Mouse (Mus musculus) neural tube, embryonic 13.5 days (tissue): ENCODE data around the gene Gm6583. TPM values are rescaled to one million over a fixed set of nuclear protein-coding genes. Genes with fewer than 3 reads are reported as not detected.
"Not testable (repeated sequence)": the region's sequence is repeated elsewhere in the genome, so short reads cannot be mapped to it uniquely, and the experiment has no call there.

Experiments
- ATAC-seq: fragments of 200-750 bp; cut with Nextera tagmentation; 2 replicates; pipeline ENCODE4 v1.8.0; 2017; ENCODE audit warnings: low read depth, mild to moderate bottlenecking, moderate TSS enrichment, moderate library complexity
- H3K27ac ChIP-seq: fragments of 300-500 bp; sonication (generic); replicated peaks from 2 replicates; pipeline ENCODE4 v1.5.1; 2015; ENCODE audit warnings: moderate library complexity, mild to moderate bottlenecking, inconsistent platforms
- H3K27me3 ChIP-seq: fragments of 300-500 bp; sonication (generic); 2 replicates; pipeline ENCODE4 v1.6.1; 2015; ENCODE audit warnings: mild to moderate bottlenecking, inconsistent platforms
- H3K36me3 ChIP-seq: fragments of 300-500 bp; sonication (generic); 2 replicates; pipeline ENCODE4 v1.6.1; 2015; ENCODE audit warnings: mild to moderate bottlenecking, inconsistent platforms
- H3K4me1 ChIP-seq: fragments of 300-500 bp; sonication (generic); replicated peaks from 2 replicates; pipeline ENCODE4 v1.6.1; 2015; ENCODE audit warnings: inconsistent platforms
- H3K4me2 ChIP-seq: fragments of 300-500 bp; sonication (generic); 2 replicates; pipeline ENCODE4 v1.6.1; 2015; ENCODE audit warnings: inconsistent platforms, mild to moderate bottlenecking, moderate library complexity
- H3K4me3 ChIP-seq: fragments of 300-500 bp; sonication (generic); 2 replicates; pipeline ENCODE4 v1.5.1; 2015; ENCODE audit warnings: mild to moderate bottlenecking, inconsistent platforms
- H3K9ac ChIP-seq: fragments of 300-500 bp; sonication (generic); 2 replicates; pipeline ENCODE4 v1.6.1; 2015; ENCODE audit warnings: moderate library complexity, mild to moderate bottlenecking, inconsistent platforms
- H3K9me3 ChIP-seq: fragments of 300-500 bp; sonication (generic); 2 replicates; pipeline ENCODE4 v1.6.1; 2016; ENCODE audit warnings: inconsistent platforms
- WGBS: fragments of 180-500 bp; shearing (Covaris S2); methylation state at CpG from one replicate; pipeline ENCODE4 v1.1.7; 2015; 5-methylcytosine and 5-hydroxymethylcytosine counted together
- polyA plus RNA-seq: library from polyadenylated mRNA; unstranded; fragments of >200 nt; fragmentation: Nextera tagmentation; extraction: Ambion mirVana; gene quantifications from 2 replicates; pipeline ENCODE4 v1.2.1, GENCODE M21; 2015

Gene Gm6583
- polyA plus RNA-seq, 1 experiment from 2014 or later = 0.08 TPM

DNA sequence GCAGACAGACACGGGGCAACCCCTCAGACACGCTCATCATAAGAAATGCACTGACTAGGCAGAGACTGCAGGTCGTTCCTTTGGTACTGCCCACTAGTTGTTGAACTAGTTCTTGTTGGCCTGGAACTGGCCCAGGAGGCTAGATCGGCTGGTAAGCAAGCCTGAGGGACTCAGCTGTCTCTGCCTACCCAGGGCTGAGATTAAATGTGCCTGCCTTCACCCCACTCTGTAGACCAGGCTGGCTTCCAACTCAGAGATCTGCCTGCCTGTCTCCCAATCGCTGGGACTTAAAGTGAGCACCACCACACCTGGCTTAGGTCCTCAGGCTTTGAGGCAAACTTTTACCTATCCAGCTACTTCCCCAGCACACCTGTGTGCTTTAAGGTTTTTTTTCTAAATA, 35.5 kb downstream of the Gm6583 start:
- no peaks in the 10 kb centered on the region for H3K27me3 ChIP-seq
- ATAC-seq = no peak
- H3K4me2 ChIP-seq = no peak overlapping the region
- peaks cover 8% of the 10 kb centered on the region for H3K36me3 ChIP-seq
- H3K9me3 ChIP-seq = no peaks in the 10 kb centered on the region
- H3K27ac ChIP-seq = no peak overlapping the region
- H3K4me1 ChIP-seq = peaks cover 4% of the 10 kb centered on the region; the same call in 1 of the 2 replicates
- no peak overlapping the region for H3K9ac ChIP-seq
- no peak overlapping the region for H3K4me3 ChIP-seq
- 82% methylated on average over 5 of the region's 5 CpGs for WGBS

GRCm38 (mm10) chr5:112319343-112319742, 36.5 kb downstream of the Gm6583 start:
- WGBS = 73% methylated on average over 2 of the region's 2 CpGs
- not testable (repeated sequence) for ATAC-seq, H3K27ac ChIP-seq, H3K9ac ChIP-seq, H3K4me1 ChIP-seq, H3K4me2 ChIP-seq, H3K4me3 ChIP-seq, H3K27me3 ChIP-seq, H3K9me3 ChIP-seq
- H3K36me3 ChIP-seq = peaks cover 16% of the 10 kb centered on the region

DNA sequence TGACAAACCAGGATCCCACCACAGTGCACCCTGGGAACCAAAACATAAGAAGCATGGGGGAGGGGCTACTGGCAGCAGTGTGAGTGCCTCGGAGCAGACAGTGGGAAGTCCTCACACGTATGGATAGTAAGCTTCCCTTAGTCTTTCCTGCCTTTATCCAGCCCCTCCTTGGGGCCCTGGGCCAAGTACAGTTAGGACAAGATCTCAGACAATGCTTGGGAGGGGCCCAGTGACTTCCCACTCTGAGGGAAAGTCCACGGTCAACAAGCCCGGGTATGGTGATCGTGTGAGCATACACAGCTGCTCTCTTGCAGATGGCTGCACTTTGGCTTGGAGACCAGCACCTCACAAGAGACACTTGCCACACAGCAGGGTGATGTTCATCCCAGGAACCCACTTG, 38.5 kb downstream of the Gm6583 start:
- Histone ChIP-seq H3K27ac (0 out of 2 replicates have a peak overlapping the region, but pooled peaks have one; percentile 5), H3K9ac (no peak overlapping the region), H3K4me2 (no peak overlapping the region), H3K4me3 (no peak overlapping the region), H3K36me3 (peaks cover 36% of the 10 kb centered on the region), H3K27me3 (no peaks in the 10 kb centered on the region), H3K9me3 (no peaks in the 10 kb centered on the region), H3K4me1 (no peaks in the 10 kb centered on the region)
- WGBS = 63% methylated on average over 5 of the region's 5 CpGs
- ATAC-seq = no peak

DNA sequence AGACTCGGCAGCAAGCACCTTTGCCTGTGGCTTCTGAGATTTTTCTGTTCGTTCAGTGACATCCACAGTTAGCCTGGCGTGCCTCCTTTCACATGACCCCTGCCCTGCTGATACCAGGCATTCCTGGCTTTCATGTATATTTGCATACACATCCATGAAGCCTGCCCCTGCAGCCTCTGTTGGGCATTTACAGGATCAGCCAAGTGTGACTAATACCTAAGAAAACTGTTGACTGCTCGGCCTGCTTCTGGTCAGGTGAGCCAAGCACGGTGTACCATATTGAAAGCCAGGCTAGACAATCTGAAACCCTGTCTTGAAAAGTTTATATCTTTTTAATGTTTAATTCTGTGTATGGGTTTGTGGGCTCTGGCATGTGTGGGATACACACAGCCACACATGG, 39.4 kb downstream of the Gm6583 start:
- H3K27me3 ChIP-seq = no peaks in the 10 kb centered on the region
- H3K4me2 ChIP-seq = no peak overlapping the region
- no peak overlapping the region for H3K9ac ChIP-seq
- peaks cover 42% of the 10 kb centered on the region for H3K36me3 ChIP-seq
- no peak overlapping the region for H3K4me3 ChIP-seq
- ATAC-seq = no peak
- 84% methylated on average over 5 of the region's 5 CpGs for WGBS
- H3K9me3 ChIP-seq = no peaks in the 10 kb centered on the region
- H3K27ac ChIP-seq = 0 out of 2 replicates have a peak overlapping the region, but pooled peaks have one; percentile 5
- no peaks in the 10 kb centered on the region for H3K4me1 ChIP-seq

GRCm38 (mm10) chr5:112313222-112313885, 42.5 kb downstream of the Gm6583 start:
- Histone ChIP-seq H3K36me3 (peaks cover 71% of the 10 kb centered on the region), H3K4me1 (no peaks in the 10 kb centered on the region), H3K9me3 (no peaks in the 10 kb centered on the region), H3K4me3 (no peak overlapping the region), H3K9ac (no peak overlapping the region), H3K4me2 (no peak overlapping the region), H3K27ac (no peak overlapping the region), H3K27me3 (no peaks in the 10 kb centered on the region)
- no peak for ATAC-seq
- 54% methylated on average over 11 of the region's 11 CpGs for WGBS

DNA sequence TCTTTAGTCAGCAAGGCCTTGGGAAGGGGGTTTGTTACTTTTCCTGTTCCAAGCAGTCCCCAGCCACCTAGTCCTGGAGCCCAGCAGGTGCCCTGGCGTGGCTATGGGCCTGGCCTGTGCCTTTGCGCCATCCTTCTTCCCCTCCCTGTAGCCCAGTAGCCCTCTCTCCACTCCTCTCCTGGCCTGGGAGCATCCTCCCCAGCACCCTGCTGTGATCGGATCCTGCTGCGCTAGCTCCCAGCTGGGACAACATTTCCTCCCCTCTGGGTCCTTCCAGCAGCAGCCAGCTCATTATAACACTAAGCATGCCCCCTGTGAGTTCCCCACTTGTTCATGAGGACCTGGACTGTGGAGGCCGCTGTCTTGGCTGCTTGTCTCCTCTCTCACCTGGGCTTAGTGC, 50.0 kb downstream of the Gm6583 start:
- ATAC-seq = no peak
- no peaks in the 10 kb centered on the region for H3K9me3 ChIP-seq
- H3K27ac ChIP-seq = no peak overlapping the region
- peaks cover 16% of the 10 kb centered on the region for H3K4me1 ChIP-seq
- WGBS = 63% methylated on average over 5 of the region's 5 CpGs
- H3K27me3 ChIP-seq = no peaks in the 10 kb centered on the region
- H3K4me2 ChIP-seq = no peak overlapping the region
- no peak overlapping the region for H3K9ac ChIP-seq
- H3K36me3 ChIP-seq = peaks cover 39% of the 10 kb centered on the region
- no peak overlapping the region for H3K4me3 ChIP-seq

Other genes starting within 250 kb of the Gm6583 start
- gene Cryba4, start 103.5 kb downstream of the Gm6583 start, polyA plus RNA-seq = 3.4 and 4.0 TPM in 2 replicates
- gene Crybb1, start 100.2 kb downstream of the Gm6583 start, polyA plus RNA-seq = 4.5 and 7.6 TPM in 2 replicates
- gene Tpst2, start 79.3 kb downstream of the Gm6583 start, polyA plus RNA-seq = 28.9 and 29.5 TPM in 2 replicates
- 29.7 and 34.2 TPM in 2 replicates for gene Tfip11, start 29.7 kb downstream of the Gm6583 start, polyA plus RNA-seq
- gene Srrd, start 13.0 kb downstream of the Gm6583 start, polyA plus RNA-seq = 53.9 and 54.4 TPM in 2 replicates
- 37.6 and 37.8 TPM in 2 replicates for gene Hps4, start 12.9 kb downstream of the Gm6583 start, polyA plus RNA-seq
- gene Asphd2, start 38.8 kb upstream of the Gm6583 start, polyA plus RNA-seq = 52.4 and 69.6 TPM in 2 replicates
- gene Gm6588, start 93.4 kb upstream of the Gm6583 start, polyA plus RNA-seq = 0.62 and 0.93 TPM in 2 replicates
- gene Sez6l, start 221.2 kb upstream of the Gm6583 start, polyA plus RNA-seq = 21.8 and 24.8 TPM in 2 replicates